Mouse (Mus musculus): ENCODE measurements around the gene Ephb1. TPM values are rescaled to one million over a fixed set of nuclear protein-coding genes. Genes with fewer than 3 reads are reported as not detected.

The Ephb1 gene
- polyA plus RNA-seq, 1 experiment from 2014 or later: 23.0 TPM

- no peak overlapping the region for H3K4me3 ChIP-seq
- no peaks in the 10 kb centered on the region for H3K27me3 ChIP-seq
- no peak overlapping the region for H3K4me2 ChIP-seq
- peaks cover 34% of the 10 kb centered on the region for H3K4me1 ChIP-seq
- no peaks in the 10 kb centered on the region for H3K36me3 ChIP-seq (ENCODE audit: poor library complexity, severe bottlenecking)
- H3K9ac ChIP-seq: no peak overlapping the region
- H3K27ac ChIP-seq: peak overlapping the region; percentile 49; the same call in 1 of the 2 replicates
- no peak for ATAC-seq
- H3K9me3 ChIP-seq (replicated peaks): no peaks in the 10 kb centered on the region
- 67% methylated on average over 4 of the region's 4 CpGs for WGBS
Observed at GRCm38 (mm10) chr9:101909491-101909890, 445.0 kb downstream of the Ephb1 start.

DNA sequence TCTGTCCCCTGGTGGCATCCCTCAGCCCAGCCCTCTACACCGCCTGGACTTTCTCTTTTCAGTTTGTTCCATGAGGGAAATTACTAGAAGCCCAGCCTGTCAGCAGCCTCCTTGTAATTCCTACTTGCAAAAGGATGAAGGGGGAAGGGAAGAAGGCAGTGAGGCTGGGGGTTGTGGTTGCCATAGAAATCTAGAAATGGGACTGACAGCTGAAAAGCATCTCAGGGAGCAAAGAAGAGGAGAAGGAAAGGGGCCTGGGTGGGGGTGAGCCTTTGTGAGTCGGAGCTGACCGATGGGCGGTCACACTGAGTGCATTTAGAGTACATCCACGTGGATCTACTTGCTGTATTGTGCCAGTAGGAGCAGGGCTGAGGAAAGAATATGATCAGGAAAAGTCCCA lies 445.6 kb downstream of the Ephb1 start:
- Histone ChIP-seq H3K4me3 (no peak overlapping the region), H3K4me1 (peaks cover 34% of the 10 kb centered on the region), H3K9ac (no peak overlapping the region), H3K36me3 (ENCODE audit: poor library complexity, severe bottlenecking) (no peaks in the 10 kb centered on the region), H3K27ac (peak overlapping the region; percentile 49), H3K4me2 (0 out of 2 replicates have a peak overlapping the region, but pooled peaks have one; percentile 16), H3K9me3 (replicated peaks) (no peaks in the 10 kb centered on the region), H3K27me3 (no peaks in the 10 kb centered on the region)
- WGBS: 10% methylated on average over 5 of the region's 5 CpGs
- peak; percentile 79 for ATAC-seq

DNA sequence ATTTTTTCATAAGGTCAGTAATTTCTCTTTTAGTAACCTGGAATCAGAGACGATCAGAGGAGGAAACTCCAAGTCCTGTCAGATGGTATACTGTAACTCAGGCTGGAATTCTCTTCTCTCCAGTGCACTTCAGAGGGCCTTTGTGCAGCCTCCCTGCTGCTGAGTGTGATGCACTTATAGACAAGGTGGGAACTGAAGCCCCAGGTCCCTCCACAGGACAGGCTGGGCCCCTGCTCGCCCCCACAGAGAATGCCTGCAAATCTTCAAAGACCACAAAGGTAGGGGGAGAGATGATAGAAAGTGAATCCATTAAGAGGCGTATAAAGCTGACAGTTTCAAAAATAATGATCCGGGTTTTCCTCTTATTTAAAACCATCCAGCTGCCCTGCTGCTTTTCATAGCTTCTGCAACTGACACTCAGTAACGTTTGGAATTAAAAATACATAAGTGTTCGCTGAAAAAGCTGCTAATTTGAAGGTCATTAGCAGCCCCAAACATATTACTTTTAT lies 446.7 kb downstream of the Ephb1 start:
- H3K4me3 ChIP-seq: no peak overlapping the region
- ATAC-seq: no peak
- no peaks in the 10 kb centered on the region for H3K27me3 ChIP-seq
- peak overlapping the region; percentile 49; the same call in 1 of the 2 replicates for H3K27ac ChIP-seq
- H3K9ac ChIP-seq: no peak overlapping the region
- no peaks in the 10 kb centered on the region for H3K9me3 ChIP-seq (replicated peaks)
- WGBS: 37% methylated on average over 6 of the region's 6 CpGs
- no peak overlapping the region for H3K4me2 ChIP-seq
- peaks cover 34% of the 10 kb centered on the region for H3K4me1 ChIP-seq
- H3K36me3 ChIP-seq (ENCODE audit: poor library complexity, severe bottlenecking): no peaks in the 10 kb centered on the region

DNA sequence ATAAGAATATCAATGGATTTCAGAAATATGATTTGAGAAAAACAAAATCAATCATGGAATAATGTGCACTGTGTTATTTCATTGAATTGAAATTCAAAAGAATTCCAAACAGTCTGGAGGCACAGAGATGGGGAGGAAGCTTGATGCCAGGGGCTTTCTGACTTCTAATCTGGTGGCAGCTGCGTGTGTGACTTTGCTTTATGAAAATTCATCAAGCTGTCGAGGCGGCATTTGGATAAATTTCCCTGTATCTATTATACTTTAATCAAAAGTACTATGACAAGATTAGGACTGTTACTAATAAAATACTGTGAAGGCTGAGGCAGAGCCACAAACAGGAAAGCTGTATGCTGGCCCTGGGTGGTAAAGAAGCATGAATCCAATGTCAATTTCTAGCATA lies 451.1 kb downstream of the Ephb1 start:
- ATAC-seq: no peak
- H3K4me3 ChIP-seq: no peak overlapping the region
- H3K27ac ChIP-seq: no peak overlapping the region
- H3K9ac ChIP-seq: no peak overlapping the region
- no peaks in the 10 kb centered on the region for H3K27me3 ChIP-seq
- peaks cover 8% of the 10 kb centered on the region for H3K4me1 ChIP-seq
- no peak overlapping the region for H3K4me2 ChIP-seq
- H3K36me3 ChIP-seq (ENCODE audit: poor library complexity, severe bottlenecking): no peaks in the 10 kb centered on the region
- 74% methylated on average over 3 of the region's 3 CpGs for WGBS
- H3K9me3 ChIP-seq (replicated peaks): no peaks in the 10 kb centered on the region

DNA sequence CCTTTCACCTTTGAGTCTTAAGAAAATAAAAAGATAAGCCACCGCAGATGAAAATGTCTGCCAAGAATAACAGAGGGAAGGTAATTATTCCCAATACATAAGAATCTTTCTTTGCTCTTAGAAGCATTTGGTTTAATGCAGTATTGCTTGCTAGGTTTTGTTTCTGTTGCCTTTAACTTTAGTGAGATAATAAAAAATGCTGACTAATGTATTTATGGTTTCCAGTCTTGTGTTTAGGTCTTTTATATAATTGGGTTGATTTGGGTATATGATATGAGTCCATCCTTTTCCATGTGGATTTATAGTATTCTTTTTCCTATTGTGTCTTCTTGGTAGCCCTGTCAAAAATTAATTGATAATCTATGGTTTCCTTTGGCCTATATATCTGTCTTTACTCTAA lies 456.6 kb downstream of the Ephb1 start:
- no peaks in the 10 kb centered on the region for H3K9me3 ChIP-seq (replicated peaks)
- no peaks in the 10 kb centered on the region for H3K4me1 ChIP-seq
- no peak overlapping the region for H3K27ac ChIP-seq
- no peak overlapping the region for H3K4me2 ChIP-seq
- no peak overlapping the region for H3K9ac ChIP-seq
- ATAC-seq: no peak
- H3K4me3 ChIP-seq: no peak overlapping the region
- 100% methylated on average over 1 of the region's 1 CpGs for WGBS
- H3K36me3 ChIP-seq (ENCODE audit: poor library complexity, severe bottlenecking): no peaks in the 10 kb centered on the region
- no peaks in the 10 kb centered on the region for H3K27me3 ChIP-seq

- no peak for ATAC-seq
- no peaks in the 10 kb centered on the region for H3K27me3 ChIP-seq
- no peak overlapping the region for H3K9ac ChIP-seq
- H3K36me3 ChIP-seq (ENCODE audit: poor library complexity, severe bottlenecking): no peaks in the 10 kb centered on the region
- H3K9me3 ChIP-seq (replicated peaks): no peaks in the 10 kb centered on the region
- no peak overlapping the region for H3K27ac ChIP-seq
- H3K4me1 ChIP-seq: no peaks in the 10 kb centered on the region
- no peak overlapping the region for H3K4me3 ChIP-seq
- WGBS: 63% methylated on average over 2 of the region's 2 CpGs
- no peak overlapping the region for H3K4me2 ChIP-seq
Observed at GRCm38 (mm10) chr9:101883295-101883694, 471.2 kb downstream of the Ephb1 start.

DNA sequence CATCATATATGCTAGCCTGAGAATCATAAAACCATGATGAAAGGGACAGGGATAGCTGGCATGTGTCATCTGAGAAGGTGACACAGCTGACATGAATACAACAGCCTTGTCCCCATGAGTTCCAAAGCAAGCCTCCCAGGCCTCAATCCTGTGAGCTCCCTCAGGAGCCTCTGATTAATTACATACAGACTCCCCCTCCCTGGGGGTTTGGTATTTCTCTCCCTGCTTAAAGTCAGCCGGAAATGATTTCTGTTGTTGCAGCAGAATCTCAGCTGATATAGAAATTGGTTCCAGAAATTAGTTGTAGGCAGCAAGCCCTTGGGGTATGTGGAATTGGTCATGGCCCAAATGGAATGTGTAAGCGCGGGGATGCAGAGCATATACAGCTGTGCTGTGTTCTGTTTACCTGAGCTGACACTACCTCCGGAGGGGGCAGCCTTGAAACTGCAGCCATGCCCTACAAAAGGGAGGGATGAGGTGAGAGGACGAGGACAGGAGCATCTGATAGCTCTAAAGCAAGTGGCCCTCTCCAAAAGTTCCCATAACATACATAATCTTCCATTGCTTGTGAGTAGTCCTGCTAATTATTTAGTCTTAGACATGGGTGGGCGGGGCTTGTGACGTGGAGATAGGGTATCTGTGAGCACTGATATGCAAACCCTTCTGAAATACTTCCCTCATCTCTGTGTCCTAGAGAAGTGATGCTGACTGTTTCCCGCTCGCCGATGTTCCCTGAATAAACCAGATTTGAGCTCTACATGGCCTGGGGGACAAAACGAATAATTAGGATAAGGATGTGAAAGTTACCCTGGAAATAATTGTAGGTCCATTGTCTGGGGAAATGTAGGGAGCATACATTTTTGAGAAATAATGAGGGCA lies 477.1 kb downstream of the Ephb1 start:
- H3K27me3 ChIP-seq: no peaks in the 10 kb centered on the region
- WGBS: 81% methylated on average over 11 of the region's 11 CpGs
- H3K36me3 ChIP-seq (ENCODE audit: poor library complexity, severe bottlenecking): no peaks in the 10 kb centered on the region
- no peaks in the 10 kb centered on the region for H3K4me1 ChIP-seq
- no peaks in the 10 kb centered on the region for H3K9me3 ChIP-seq (replicated peaks)
- no peak overlapping the region for H3K4me2 ChIP-seq
- ATAC-seq: no peak
- no peak overlapping the region for H3K27ac ChIP-seq
- no peak overlapping the region for H3K4me3 ChIP-seq
- H3K9ac ChIP-seq: no peak overlapping the region

GRCm38 (mm10) chr9:101875306-101875705 lies 479.2 kb downstream of the Ephb1 start:
- no peaks in the 10 kb centered on the region for H3K9me3 ChIP-seq (replicated peaks)
- H3K4me3 ChIP-seq: no peak overlapping the region
- no peak overlapping the region for H3K27ac ChIP-seq
- no peak overlapping the region for H3K4me2 ChIP-seq
- ATAC-seq: no peak
- no peak overlapping the region for H3K9ac ChIP-seq
- no peaks in the 10 kb centered on the region for H3K36me3 ChIP-seq (ENCODE audit: poor library complexity, severe bottlenecking)
- WGBS: 95% methylated on average over 1 of the region's 1 CpGs
- no peaks in the 10 kb centered on the region for H3K27me3 ChIP-seq
- no peaks in the 10 kb centered on the region for H3K4me1 ChIP-seq

Small RNA genes within 50 kb of the gene (microRNA-seq; reads per million reads assigned to microRNA genes)
- gene Mir7243: not detected

Other genes with a start within 250 kb of the Ephb1 start
- gene Ky, start 151.1 kb upstream of the Ephb1 start, polyA plus RNA-seq (2015; fragmentation: Nextera tagmentation; extraction: Ambion mirVana): 0.13 and 0.18 TPM in 2 replicates